Mouse (Mus musculus): ENCODE results near the gene Nelfe. TPM values are rescaled to one million over a fixed set of nuclear protein-coding genes. Genes with fewer than 3 reads are reported as not detected.

Gene Nelfe
- polyA plus RNA-seq, 1 experiment, result 173 TPM

DNA sequence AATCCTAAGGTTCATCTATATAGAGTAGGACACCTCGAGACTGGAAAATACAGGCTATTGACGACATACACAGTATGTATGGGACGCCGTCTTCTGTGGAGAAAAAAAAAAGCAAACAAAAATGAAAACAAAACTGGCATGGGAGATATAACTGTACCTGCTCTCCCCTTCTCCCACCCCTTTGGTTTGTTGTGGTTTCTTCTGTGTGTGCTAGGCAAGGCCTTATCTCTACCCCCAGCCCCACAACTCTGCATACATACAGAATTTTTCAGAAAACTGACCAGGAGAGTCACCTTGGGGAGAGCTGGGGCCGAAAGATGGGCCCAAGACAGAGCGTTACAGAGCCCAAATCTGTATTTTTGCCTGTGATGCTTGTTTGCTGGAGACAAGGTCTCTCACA is 34.5 kb downstream of the Nelfe start:
- H3K4me3 ChIP-seq (ENCODE audit: control insufficient read depth, low read depth, low read length), result no peak overlapping the region
- TF ChIP-seq POLR2A (IDR thresholded peaks at IDR 0.05; ENCODE audit: control insufficient read depth, low read depth, low read length) (no peak), CTCF (IDR thresholded peaks at IDR 0.05; ENCODE audit: control insufficient read depth, insufficient read depth, insufficient replicate concordance, low read depth, low read length) (no peak)
- H3K27ac ChIP-seq (ENCODE audit: control insufficient read depth, insufficient read depth, low read depth, low read length), result no peak overlapping the region
- H3K36me3 ChIP-seq (ENCODE audit: control insufficient read depth, insufficient read depth, low read length), result no peaks in the 10 kb centered on the region
- peaks cover 13% of the 10 kb centered on the region for H3K4me1 ChIP-seq (ENCODE audit: control insufficient read depth, insufficient read depth, low read length)
- H3K27me3 ChIP-seq (ENCODE audit: control insufficient read depth, insufficient read depth, low read length), result no peaks in the 10 kb centered on the region

GRCm38 (mm10) chr17:34885615-34886014 is 35.4 kb downstream of the Nelfe start:
- Histone ChIP-seq H3K36me3 (ENCODE audit: control insufficient read depth, insufficient read depth, low read length) (no peaks in the 10 kb centered on the region), H3K4me1 (ENCODE audit: control insufficient read depth, insufficient read depth, low read length) (peaks cover 6% of the 10 kb centered on the region), H3K27me3 (ENCODE audit: control insufficient read depth, insufficient read depth, low read length) (no peaks in the 10 kb centered on the region), H3K27ac (ENCODE audit: control insufficient read depth, insufficient read depth, low read depth, low read length) (no peak overlapping the region), H3K4me3 (ENCODE audit: control insufficient read depth, low read depth, low read length) (no peak overlapping the region)
- TF ChIP-seq POLR2A (IDR thresholded peaks at IDR 0.05; ENCODE audit: control insufficient read depth, low read depth, low read length), result no peak
- no peak for TF ChIP-seq CTCF (IDR thresholded peaks at IDR 0.05; ENCODE audit: control insufficient read depth, insufficient read depth, insufficient replicate concordance, low read depth, low read length)

- Histone ChIP-seq H3K4me3 (ENCODE audit: control insufficient read depth, low read depth, low read length) (no peak overlapping the region), H3K27me3 (ENCODE audit: control insufficient read depth, insufficient read depth, low read length) (no peaks in the 10 kb centered on the region), H3K36me3 (ENCODE audit: control insufficient read depth, insufficient read depth, low read length) (no peaks in the 10 kb centered on the region), H3K4me1 (ENCODE audit: control insufficient read depth, insufficient read depth, low read length) (peaks cover 1% of the 10 kb centered on the region), H3K27ac (ENCODE audit: control insufficient read depth, insufficient read depth, low read depth, low read length) (no peak overlapping the region)
- no peak for TF ChIP-seq POLR2A (IDR thresholded peaks at IDR 0.05; ENCODE audit: control insufficient read depth, low read depth, low read length)
- TF ChIP-seq CTCF (IDR thresholded peaks at IDR 0.05; ENCODE audit: control insufficient read depth, insufficient read depth, insufficient replicate concordance, low read depth, low read length), result no peak
Measured at GRCm38 (mm10) chr17:34887942-34888341, 37.8 kb downstream of the Nelfe start.

- TF ChIP-seq POLR2A (IDR thresholded peaks at IDR 0.05; ENCODE audit: control insufficient read depth, low read depth, low read length) (no peak), CTCF (IDR thresholded peaks at IDR 0.05; ENCODE audit: control insufficient read depth, insufficient read depth, insufficient replicate concordance, low read depth, low read length) (no peak)
- no peak overlapping the region for H3K4me3 ChIP-seq (ENCODE audit: control insufficient read depth, low read depth, low read length)
- peaks cover 16% of the 10 kb centered on the region for H3K4me1 ChIP-seq (ENCODE audit: control insufficient read depth, insufficient read depth, low read length)
- H3K27ac ChIP-seq (ENCODE audit: control insufficient read depth, insufficient read depth, low read depth, low read length), result no peak overlapping the region
- H3K36me3 ChIP-seq (ENCODE audit: control insufficient read depth, insufficient read depth, low read length), result no peaks in the 10 kb centered on the region
- no peaks in the 10 kb centered on the region for H3K27me3 ChIP-seq (ENCODE audit: control insufficient read depth, insufficient read depth, low read length)
Measured at GRCm38 (mm10) chr17:34890074-34890743, 40.0 kb downstream of the Nelfe start.

- TF ChIP-seq POLR2A (IDR thresholded peaks at IDR 0.05; ENCODE audit: control insufficient read depth, low read depth, low read length) (no peak), CTCF (IDR thresholded peaks at IDR 0.05; ENCODE audit: control insufficient read depth, insufficient read depth, insufficient replicate concordance, low read depth, low read length) (peak; percentile 10; the same call in 1 of the 2 replicates)
- peaks cover 22% of the 10 kb centered on the region for H3K4me1 ChIP-seq (ENCODE audit: control insufficient read depth, insufficient read depth, low read length)
Measured at GRCm38 (mm10) chr17:34891377-34891776, 41.2 kb downstream of the Nelfe start.

DNA sequence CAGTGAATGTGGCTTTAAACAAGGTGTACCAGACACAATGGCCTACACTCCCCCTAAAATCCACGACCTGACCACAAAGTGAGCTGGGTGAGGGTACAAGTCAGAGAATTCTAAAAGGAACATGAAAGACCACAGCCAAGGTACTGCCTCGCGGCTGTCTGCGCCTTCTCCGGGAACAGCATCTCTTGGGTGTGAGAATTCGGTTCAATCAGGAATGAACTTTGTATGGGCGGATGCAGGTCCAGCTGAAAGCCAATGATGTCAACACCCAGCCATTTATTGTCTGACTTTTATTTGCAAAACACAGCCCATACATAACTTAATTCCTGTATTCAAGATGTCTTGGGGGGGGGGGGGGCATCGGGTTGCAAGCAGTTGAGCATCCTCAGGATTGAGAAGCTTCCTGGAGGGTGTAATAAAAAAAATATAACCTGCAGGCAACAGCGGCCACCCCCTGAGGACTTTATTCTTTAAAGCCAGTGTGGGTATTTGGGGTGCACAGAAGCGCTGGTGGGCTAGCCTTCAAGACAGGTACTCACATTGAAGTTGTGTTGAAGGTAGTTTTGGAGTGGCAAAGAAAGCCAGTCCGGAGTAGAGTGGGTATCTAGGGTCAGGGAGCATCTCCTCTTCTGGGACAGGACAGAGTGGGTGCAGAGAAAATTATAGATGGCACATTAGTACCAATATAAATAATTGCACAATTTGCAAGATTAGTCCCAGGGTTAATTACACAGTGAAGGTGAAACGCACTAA is 43.1 kb downstream of the Nelfe start:
- Histone ChIP-seq H3K4me1 (ENCODE audit: control insufficient read depth, insufficient read depth, low read length) (peaks cover 26% of the 10 kb centered on the region), H3K36me3 (ENCODE audit: control insufficient read depth, insufficient read depth, low read length) (no peaks in the 10 kb centered on the region), H3K4me3 (ENCODE audit: control insufficient read depth, low read depth, low read length) (no peak overlapping the region), H3K27ac (ENCODE audit: control insufficient read depth, insufficient read depth, low read depth, low read length) (peak overlapping the region; percentile 61), H3K27me3 (ENCODE audit: control insufficient read depth, insufficient read depth, low read length) (no peaks in the 10 kb centered on the region)
- no peak for TF ChIP-seq POLR2A (IDR thresholded peaks at IDR 0.05; ENCODE audit: control insufficient read depth, low read depth, low read length)
- TF ChIP-seq CTCF (IDR thresholded peaks at IDR 0.05; ENCODE audit: control insufficient read depth, insufficient read depth, insufficient replicate concordance, low read depth, low read length), result no peak

More at GRCm38 (mm10) chr17:34891377-34891776, 41.2 kb downstream of the Nelfe start:
- Histone ChIP-seq H3K27ac (ENCODE audit: control insufficient read depth, insufficient read depth, low read depth, low read length) (no peak overlapping the region), H3K4me3 (ENCODE audit: control insufficient read depth, low read depth, low read length) (no peak overlapping the region), H3K36me3 (ENCODE audit: control insufficient read depth, insufficient read depth, low read length) (no peaks in the 10 kb centered on the region), H3K27me3 (ENCODE audit: control insufficient read depth, insufficient read depth, low read length) (no peaks in the 10 kb centered on the region)

DNA sequence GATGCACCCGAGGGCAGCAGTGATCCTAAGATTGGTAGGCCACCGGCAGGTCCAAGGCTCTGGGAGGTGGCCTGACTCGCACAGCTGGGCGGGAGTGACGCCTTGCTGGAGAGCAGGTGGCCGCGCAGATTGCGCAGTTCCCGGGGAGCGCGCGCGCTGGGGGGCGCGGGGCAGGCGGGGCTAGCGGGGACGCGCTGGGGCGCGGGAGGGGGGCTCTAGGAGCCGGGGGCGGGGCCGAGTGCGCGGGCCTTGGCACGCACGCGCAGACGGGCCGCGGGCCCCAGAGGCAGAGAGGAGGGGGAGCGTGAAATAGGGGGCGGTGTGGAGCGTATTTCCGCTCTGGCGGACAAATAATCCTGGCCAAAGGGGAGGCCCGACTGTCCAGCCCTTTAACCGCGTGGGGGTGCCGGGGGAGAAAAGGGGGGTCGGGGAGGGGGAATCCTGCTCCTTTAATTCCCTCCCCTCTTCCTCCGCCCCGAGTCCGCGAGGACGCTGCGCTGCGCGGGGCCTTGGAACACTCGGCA is 43.9 kb downstream of the Nelfe start:
- H3K4me3 ChIP-seq (ENCODE audit: control insufficient read depth, low read depth, low read length), result peak overlapping the region; percentile 69
- H3K27ac ChIP-seq (ENCODE audit: control insufficient read depth, insufficient read depth, low read depth, low read length), result peak overlapping the region; percentile 80
- no peaks in the 10 kb centered on the region for H3K36me3 ChIP-seq (ENCODE audit: control insufficient read depth, insufficient read depth, low read length)
- peaks cover 26% of the 10 kb centered on the region for H3K4me1 ChIP-seq (ENCODE audit: control insufficient read depth, insufficient read depth, low read length)
- TF ChIP-seq CTCF (IDR thresholded peaks at IDR 0.05; ENCODE audit: control insufficient read depth, insufficient read depth, insufficient replicate concordance, low read depth, low read length), result no peak
- peak; percentile 57 for TF ChIP-seq POLR2A (IDR thresholded peaks at IDR 0.05; ENCODE audit: control insufficient read depth, low read depth, low read length)
- no peaks in the 10 kb centered on the region for H3K27me3 ChIP-seq (ENCODE audit: control insufficient read depth, insufficient read depth, low read length)
